Mouse (Mus musculus) megakaryocyte, adult 5-6 weeks (primary cell): Measurements from ENCODE around the gene Jazf1. TPM values are rescaled to one million over a fixed set of nuclear protein-coding genes. Genes with fewer than 3 reads are reported as not detected.

Experiments used
- ATAC-seq: 2 replicates; pipeline ENCODE4 v1.8.0; 2016; ENCODE audit warnings: mild to moderate bottlenecking, inconsistent platforms; ENCODE audit not compliant: poor library complexity, severe bottlenecking
- total RNA-seq, 2 experiments: library from RNA; stranded (forward) in 1 of 2; stranded (reverse) in 1 of 2; fragments of 153-499, 151-499 nt in 1 of 2; fragments of 221-1000, 200-1000 nt in 1 of 2; gene quantifications; 2 replicates each; pipeline versions ENCODE4 v1.2.3 to v1.2.4; 2015 to 2017

Jazf1 gene
- total RNA-seq, 2 experiments from 2014 or later: 2.2 to 4.3 TPM

DNA sequence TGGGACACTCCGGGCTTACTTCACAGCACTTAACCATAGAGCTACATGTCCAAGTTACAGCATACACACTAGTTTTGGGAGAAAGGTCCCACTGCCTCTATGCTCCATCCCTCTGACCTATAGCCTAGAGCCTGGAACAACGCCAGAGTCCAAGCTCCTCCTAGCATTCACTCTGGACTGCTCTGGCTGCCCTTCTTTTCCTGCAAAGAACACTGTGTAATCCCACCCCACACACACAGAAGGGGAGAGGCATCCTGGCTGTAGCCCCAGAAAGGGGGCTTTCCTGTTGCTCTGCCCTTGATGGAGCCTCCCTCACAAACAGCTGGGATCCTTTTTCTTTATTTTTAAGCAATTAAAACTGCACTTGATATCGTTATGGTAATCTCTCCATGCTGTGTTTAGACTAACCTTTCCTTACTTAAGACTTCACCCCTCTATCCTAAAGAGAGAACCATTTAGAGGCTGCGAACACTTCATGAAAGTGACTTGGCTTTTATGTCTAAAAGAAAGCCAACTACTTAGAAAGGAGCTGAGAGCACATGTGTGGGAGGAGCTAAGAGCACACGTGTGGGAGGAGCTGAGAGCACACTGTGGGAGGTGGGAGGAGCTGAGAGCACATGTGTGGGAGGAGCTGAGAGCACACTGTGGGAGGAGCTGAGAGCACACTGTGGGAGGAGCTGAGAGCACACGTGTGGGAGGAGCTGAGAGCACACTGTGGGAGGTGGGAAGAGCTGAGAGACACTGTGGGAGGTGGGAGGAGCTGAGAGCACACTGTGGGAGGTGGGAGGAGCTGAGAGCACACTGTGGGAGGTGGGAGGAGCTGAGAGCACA, 106.6 kb downstream of the Jazf1 start:
- ATAC-seq: no peak

DNA sequence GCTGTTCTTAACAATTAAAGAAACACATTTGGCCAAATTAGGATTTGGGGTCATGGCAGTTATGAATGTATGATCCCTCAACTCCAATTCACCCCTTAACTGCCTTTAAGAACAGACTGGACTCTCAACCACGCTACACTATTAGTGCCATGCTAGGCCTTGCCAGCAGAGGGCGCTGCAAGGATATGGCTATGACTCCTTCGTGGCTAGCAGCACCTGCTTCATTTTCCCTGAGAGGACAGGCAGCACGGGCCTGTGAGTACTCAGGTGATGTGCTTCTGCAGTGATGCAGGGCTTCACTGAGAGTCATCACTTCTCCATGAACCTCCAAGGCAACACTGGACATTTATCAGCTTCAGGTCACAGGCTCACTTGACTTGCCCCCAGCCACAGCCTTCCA, 110.7 kb downstream of the Jazf1 start:
- peak; percentile 67 for ATAC-seq

DNA sequence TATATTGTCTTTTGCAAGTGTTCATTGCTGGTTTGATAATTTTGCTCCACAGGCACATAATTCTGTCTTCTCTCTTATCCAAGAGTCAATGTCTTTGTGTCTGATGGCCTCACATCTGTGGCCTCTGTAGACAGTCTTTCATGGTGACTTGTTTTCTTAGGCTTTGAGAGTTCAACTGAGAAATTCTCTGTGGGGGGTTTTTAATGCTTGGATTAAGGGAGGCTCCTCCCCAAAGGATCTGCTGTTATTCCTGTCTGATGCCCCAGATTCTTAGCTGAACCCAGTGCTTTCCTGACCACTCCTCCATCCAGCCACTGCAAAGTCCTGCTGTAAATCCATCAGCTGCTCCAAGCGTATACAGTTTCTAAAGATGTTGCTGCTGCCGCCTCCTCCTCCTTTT, 112.3 kb downstream of the Jazf1 start:
- ATAC-seq: no peak

DNA sequence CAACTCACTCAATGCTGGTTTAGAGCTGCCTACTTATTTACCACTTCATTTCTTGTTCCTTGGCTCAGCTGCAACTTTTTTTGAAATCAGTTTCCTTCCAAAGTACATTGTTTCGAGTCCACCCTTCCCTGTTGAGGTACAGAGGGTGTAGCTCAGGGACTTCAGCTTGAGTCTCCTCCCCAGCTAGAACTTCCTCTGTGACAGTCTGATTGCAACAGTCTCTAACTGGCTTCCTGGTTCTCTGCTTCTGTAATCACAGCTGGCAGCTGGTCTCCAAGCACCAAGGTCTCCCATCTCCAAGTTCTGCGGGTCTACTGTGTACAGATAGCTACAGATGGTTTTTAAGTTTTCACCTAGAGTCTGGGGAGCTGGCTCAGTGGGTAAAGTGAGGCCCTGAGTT, 113.1 kb downstream of the Jazf1 start:
- peak; percentile 96 for ATAC-seq

DNA sequence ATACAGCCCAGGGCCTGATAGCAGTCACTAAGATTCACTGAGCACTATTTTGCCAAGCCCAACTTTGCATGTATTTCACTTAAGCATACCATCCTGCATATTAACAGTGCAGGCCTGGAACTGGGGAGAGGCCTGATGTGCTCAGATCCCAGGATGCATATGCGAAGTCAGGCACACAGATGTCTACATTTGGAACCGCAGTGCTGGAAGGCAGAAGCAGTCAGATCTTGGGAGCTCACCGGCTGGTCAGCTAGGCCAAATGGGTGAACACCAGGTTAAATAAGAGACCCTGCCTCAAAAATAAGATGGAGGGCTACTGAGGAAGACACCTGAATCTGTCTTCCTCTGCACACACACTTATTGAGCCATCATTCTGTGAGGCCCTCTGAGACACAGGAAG, 113.6 kb downstream of the Jazf1 start:
- ATAC-seq: no peak; the same call in 1 of the 2 replicates

DNA sequence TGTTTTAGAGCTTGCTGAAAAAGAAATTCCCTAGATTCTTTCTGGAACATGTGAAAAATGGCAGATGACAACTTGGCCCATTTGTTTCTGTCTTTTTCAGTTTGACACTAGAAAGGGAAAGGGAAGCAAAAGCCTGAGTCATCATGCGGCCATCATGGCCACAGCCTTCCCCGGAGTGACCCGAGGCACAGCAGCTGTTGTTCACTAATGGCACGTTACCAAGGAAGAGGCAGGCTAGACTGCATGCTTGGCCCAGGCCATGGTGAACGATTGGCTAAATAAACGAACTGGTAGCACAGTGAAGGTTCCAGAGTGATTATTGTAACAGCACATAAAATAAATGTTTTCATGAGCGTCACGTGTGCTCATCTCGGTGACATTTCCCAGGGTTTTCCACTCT, 114.0 kb downstream of the Jazf1 start:
- ATAC-seq: no peak

DNA sequence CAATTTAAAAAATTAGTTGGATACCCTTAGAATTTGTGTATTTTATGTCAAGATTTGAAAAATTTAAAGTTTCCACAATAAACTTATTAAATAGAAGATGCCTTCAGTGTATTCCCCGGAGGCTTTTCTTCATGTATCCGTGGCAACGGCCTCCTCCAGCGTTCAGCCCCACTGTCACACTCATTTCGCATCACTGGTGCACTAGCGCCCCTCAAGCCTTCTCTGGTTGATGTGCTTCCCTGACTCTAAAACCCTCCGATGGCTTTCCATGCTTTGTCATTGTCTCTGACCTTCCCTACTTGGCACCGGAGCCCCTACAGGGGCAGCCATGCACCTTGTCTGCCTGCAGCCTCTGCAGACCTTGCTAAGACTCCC, 115.9 kb downstream of the Jazf1 start:
- ATAC-seq: no peak

DNA sequence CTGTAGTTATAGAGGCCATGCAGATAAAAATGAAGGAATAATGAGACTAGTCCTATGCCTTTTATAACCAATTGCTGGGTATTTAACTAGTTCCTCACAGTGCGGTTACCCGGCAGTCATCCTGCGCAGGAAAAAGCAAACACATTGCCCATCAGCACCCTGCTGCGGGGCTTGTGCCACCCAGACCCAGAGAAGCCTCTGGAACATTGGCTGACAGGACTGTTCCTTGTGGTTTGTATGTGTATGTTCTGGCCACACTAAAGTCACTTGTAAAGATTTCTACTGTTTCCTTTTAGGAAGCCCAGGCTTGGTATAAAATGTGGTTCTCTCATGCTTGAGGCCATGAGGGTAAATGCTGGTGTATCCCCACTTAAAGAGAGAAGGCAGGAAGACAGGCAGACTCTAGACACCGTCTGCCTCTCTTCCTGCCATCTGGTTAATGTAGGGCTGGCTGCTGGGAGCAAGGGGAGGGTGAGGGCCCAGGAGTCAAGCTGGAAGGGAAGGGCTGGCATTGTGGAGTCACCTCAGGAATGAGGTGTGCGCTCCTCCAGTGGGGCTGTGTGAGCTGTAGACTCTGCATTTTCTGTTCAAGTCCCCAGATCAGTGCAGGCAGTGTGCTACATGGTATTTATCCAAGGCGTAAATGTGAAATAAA, 116.4 kb downstream of the Jazf1 start:
- no peak for ATAC-seq

DNA sequence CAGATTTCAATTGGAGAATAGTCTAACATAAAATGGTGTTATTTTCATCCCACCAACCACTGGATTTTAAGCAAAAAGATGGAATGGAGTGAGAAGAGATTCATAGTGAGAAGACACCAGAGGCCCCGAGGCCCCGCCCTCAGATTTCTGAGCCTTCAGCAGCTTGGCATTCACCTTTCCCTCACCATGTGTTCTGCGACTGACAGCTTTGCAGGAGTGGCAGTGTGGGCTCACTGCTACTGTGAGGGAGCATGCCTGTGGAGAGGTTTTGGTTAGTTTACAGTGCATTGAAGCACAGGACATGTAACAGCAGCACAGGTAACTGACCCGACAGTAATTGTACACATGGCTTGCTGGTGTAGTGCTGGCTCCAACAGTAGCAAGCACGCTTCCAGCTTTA, 118.1 kb downstream of the Jazf1 start:
- ATAC-seq: no peak

DNA sequence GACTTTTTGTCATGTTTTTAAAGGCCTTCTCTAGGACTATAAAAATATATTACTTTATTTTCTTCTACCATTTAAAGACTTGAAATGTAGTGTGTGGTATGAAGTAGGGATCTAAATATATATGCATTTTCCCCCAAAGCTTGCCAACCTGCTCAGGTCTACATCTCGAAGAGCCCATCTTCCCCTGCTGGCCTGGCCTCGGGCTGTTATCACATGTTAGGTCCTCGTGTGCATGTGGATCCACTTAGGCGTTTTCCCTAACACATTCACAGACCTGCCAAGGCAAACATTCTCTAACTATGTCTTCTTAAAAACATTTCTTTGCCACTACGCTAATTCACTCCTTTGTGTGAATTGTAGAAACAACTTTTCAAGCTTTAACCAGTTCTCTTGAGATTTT, 125.9 kb downstream of the Jazf1 start:
- ATAC-seq: no peak

DNA sequence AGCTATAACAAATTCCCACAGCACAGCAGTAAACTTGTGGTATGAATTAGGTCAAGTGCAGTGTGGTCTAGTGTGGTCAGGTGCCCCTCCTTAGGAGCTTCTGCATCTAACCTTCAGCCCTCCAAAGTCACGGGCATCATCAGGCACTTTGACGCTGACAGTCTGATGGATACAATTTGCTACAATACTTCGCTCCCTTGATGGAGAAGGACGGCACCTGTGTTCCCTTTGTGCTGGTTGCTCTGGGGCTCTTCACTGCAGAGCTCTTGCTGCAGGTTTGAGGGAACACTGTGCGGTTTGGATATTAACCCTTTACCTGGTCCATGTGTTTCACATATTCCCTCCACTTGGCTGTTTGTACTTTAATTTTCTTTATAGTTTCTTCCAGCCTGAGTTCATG, 126.3 kb downstream of the Jazf1 start:
- ATAC-seq: no peak

DNA sequence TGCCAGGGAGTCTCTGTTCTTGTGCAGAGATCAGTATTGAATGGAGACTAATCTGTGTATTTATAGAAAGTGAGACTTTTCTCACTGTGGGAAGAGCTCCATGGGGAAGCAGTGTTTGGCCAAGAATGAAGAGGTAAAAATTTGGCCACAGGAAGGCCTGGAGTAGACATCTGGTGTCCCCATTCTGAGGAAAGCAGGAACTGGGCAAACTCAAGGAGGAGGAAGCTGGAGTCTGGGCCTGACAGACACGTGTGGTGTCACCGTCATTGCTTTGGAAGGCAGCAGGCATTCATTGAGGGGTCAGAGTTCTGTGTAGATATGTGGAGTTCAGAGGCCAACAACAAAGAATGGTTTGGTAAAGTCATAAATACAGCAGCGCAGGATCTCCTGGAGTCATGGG, 130.5 kb downstream of the Jazf1 start:
- ATAC-seq: peak; percentile 51; the same call in 1 of the 2 replicates

DNA sequence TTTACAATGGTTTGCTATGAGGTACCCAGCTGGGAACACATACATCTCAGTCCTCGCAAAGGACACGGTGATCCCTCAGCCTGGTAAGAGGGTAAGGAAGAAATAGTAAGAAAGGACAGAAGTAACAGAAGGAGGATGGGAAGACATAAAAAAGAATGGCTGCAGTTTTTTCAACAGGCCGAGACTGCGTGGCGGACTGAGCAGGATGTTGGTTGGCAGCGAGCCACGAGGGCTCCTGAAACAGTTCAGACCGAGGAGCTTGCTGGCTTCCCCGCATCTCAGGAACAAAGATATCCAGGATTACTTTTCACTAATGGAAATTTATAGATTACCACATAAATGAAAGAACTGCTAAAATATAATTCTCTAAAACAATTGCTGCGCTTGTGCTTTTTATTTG, 131.4 kb downstream of the Jazf1 start:
- no peak for ATAC-seq

DNA sequence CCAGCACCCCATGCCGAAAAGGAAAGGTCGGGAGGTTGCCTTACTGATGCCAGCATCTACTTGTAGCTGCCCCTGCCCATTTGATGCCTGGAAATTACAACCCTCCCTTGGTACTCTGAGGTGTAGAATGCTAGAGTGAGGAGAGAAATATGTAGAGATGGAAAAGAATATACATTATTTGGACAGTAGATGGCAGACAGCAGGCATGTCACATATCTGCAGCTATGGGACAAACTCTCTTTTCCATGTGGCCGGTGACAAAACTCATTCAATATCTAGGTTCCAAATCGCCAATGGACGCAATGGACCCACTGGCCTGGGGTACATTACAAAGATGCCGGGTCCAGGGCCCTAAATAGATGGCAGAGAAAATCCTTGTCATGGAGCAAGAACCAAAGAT, 134.4 kb downstream of the Jazf1 start:
- no peak for ATAC-seq

DNA sequence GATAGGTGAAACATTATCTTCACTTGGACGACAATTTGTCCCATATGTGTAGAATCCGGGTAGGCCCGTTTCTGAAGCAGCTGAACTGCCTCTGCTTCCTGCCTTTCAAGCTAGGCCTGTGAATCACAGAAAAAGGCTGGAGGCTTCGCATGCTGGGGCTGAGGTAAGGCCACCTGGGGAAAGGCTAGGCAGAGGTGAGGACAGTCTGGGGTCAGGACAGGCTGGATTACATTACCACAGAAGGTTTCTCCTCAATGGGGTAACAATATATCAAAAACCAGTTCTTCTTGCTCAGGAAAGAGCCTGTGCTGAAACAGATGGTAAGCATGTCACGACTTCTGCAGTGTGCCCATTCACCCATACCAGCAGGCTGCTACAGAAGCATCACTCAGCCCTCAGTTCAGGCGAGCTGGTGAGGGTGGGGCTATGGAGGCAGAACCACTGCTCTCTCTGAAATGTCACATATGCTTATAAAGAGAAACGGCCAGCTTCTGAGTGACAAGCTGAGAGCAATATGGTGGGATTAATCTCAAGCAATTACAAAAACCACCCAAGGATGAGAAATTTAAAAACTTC, 135.7 kb downstream of the Jazf1 start:
- ATAC-seq: no peak

DNA sequence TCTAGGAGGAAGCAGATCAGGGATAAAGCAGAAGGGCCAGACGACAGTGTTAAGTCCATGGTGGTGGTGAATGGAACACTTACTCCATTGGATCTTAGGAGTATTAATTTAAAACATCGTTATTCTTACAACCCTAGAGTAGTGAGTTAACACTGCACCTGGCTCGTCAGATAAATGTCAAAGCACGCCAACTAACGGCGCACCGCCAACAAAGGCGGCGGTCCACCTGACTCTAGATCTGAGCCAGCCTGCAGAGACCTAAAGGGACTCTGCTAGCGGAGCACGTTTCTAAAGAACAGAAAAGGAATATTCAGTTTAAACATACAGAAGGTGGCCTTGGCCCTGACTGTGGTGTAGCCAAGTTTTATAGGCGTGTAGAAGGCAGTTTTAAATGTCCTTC, 139.1 kb downstream of the Jazf1 start:
- no peak for ATAC-seq

DNA sequence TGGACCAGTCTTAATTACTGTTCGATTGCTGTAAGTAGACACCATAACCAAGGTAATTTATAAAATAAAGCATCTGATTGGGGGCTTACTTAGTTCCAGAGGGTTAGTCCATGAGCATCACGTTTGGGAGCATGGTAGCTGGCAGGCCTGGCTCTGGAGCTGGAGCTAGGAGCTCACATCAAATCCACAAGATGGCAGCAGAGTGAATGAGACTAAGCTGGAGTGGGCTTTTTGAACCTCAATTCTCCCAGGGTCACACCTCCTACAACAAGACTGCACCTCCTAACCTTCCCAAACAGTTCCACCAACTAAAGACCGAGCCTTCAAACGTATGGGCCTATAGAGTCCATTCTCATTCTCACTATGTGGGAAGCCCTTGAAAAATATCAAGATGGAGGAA, 141.5 kb downstream of the Jazf1 start:
- ATAC-seq: no peak

DNA sequence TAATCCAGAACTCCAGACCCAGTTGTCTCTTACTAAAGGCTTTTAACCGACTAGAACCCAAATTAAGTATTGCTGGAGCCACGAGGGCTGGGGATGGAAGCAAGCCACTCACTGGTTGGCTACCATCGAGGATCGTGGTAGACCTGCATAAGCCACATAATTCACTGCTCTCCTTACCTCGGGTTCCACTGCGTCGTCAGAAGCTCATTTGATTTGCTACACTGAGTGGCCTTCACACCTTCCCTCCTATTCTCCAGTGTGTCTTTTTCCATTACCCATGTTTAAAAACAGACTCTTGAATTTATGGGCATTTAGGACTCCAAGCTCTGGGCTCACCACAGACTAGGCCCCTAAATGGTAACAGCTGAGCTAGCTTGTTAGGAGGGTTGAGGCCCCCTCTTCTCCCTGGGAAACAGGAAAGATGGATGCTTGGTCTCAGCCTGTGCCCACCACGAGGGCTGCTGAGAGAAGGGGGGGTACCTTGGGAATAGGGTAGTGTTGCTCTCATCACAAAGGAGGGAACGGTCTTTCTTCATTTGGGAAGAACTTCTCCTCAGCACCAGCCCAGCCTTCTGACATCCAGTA, 142.9 kb downstream of the Jazf1 start:
- no peak for ATAC-seq

DNA sequence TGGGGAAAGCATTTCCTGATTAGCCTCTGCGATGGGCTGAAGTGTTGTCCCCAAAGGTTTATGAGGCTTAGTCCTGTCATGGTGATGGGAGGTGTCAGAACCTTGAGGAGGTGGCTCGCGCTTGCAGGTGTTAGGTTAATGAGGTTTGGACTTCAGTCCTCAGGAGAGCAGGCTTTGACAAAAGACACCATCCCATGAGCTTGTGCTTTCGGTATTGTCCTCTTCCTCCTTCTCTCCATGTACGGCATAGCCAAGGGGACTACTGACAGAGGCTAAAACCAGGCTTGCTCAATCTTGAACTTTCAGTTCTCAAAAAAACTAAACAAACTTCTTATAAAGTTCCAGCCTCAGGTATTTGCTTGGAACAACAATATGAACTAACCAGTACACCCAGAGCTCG, 147.2 kb downstream of the Jazf1 start:
- peak; percentile 82 for ATAC-seq

DNA sequence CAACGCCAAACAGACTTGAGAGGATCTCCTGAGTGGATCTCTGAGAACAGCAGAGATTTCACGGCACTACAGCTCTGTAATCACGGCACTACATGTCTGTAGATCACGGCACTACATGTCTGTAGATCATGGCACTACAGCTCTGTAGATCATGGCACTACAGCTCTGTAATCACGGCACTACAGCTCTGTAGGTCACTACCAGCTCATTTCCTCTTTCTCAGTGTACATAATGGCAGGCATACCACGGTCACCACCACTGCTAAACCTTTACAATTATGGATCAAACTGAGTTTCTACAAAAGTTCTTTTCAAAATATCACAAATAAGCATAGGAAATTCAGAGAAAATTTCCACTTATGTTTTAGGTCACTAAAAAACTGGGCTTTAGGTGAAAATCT, 147.7 kb downstream of the Jazf1 start:
- peak; percentile 67 for ATAC-seq

DNA sequence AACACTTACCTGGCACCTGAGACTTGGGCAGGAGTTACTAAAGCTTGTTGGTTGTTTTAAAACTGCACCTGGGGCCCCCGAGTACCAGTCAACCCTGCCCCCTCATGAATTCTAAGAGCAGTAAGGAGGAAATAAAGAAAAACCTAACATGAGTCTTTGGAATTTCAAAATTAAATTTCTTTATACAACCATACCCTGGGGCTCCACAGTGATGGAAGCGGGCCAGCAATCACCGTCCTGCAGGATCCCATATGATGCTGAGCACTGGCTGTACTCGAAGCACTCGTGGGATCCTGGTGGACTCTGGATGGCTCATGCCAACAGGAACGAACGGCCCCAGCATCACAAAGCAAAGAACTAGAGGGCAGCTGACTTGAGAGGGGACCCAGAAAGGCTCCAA, 149.0 kb downstream of the Jazf1 start:
- ATAC-seq: no peak

DNA sequence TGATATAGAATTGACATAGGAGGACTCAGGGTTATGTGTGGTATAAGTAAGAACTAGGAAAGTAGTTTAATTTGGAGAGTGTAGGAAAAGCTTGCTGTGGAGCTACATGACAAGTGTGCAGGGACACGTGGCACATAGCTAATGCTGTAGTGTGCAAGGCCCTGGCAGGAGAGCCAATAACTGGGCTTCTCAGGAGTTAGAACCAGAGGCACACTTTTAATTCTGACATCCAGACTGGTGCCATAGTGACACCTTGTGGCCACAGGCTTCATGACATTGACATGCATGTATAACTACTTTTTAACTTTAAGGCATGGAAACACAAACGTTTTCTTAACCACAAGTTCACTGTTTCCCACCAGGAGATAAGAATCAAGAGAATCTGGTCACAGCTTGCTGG, 149.5 kb downstream of the Jazf1 start:
- peak; percentile 78 for ATAC-seq
